Mouse (Mus musculus) neural tube, embryonic 11.5 days (tissue): ENCODE results near the gene P2rx1. TPM values are rescaled to one million over a fixed set of nuclear protein-coding genes. Genes with fewer than 3 reads are reported as not detected.

Source experiments
- ATAC-seq: fragments of 200-750 bp; cut with Nextera tagmentation; 2 replicates; pipeline ENCODE4 v1.8.0; 2017; ENCODE audit warnings: moderate number of reproducible peaks, mild to moderate bottlenecking, moderate TSS enrichment, moderate library complexity; ENCODE audit not compliant: insufficient read depth, low FRiP score, low TSS enrichment
- DNase-seq: peaks from one replicate; pipeline ENCODE4 v3.0.0-alpha.2; 2015; ENCODE audit warnings: low spot score
- H3K27ac ChIP-seq: fragments of 300-500 bp; sonication (generic); 2 replicates; pipeline ENCODE4 v1.5.1; 2014; ENCODE audit warnings: low read depth, mild to moderate bottlenecking, low read length
- H3K27me3 ChIP-seq: fragments of 300-500 bp; sonication (generic); 2 replicates; pipeline ENCODE4 v1.6.1; 2014; ENCODE audit warnings: mild to moderate bottlenecking, low read length, mixed read lengths; ENCODE audit not compliant: control insufficient read depth, insufficient read depth
- H3K36me3 ChIP-seq: fragments of 300-500 bp; sonication (generic); 2 replicates; pipeline ENCODE4 v1.6.1; 2014; ENCODE audit warnings: mild to moderate bottlenecking, low read length, moderate library complexity, mixed read lengths; ENCODE audit not compliant: control insufficient read depth, insufficient read depth
- H3K4me1 ChIP-seq: fragments of 300-500 bp; sonication (generic); 2 replicates; pipeline ENCODE4 v1.6.1; 2014; ENCODE audit warnings: low read length, mixed read lengths; ENCODE audit not compliant: control insufficient read depth, insufficient read depth
- H3K4me2 ChIP-seq: fragments of 300-500 bp; sonication (generic); 2 replicates; pipeline ENCODE4 v1.6.1; 2014; ENCODE audit warnings: low read depth, mild to moderate bottlenecking, moderate library complexity
- H3K4me3 ChIP-seq: fragments of 300-500 bp; sonication (generic); 2 replicates; pipeline ENCODE4 v1.5.1; 2014; ENCODE audit warnings: low read depth, low read length
- H3K9ac ChIP-seq: fragments of 300-500 bp; sonication (generic); 2 replicates; pipeline ENCODE4 v1.6.1; 2014; ENCODE audit warnings: mild to moderate bottlenecking, low read length
- H3K9me3 ChIP-seq: fragments of 300-500 bp; sonication (generic); 2 replicates; pipeline ENCODE4 v1.6.1; 2016; ENCODE audit warnings: low read length; ENCODE audit not compliant: control insufficient read depth
- WGBS: fragments of 180-500 bp; shearing (Covaris S2); extraction: QIAGEN DNeasy Blood & Tissue Kit; methylation state at CpG from one replicate; pipeline ENCODE4 v1.1.7; 2014; 5-methylcytosine and 5-hydroxymethylcytosine counted together
- polyA plus RNA-seq: library from polyadenylated mRNA; unstranded; fragments of >200 nt; fragmentation: Nextera tagmentation; extraction: Ambion mirVana; gene quantifications from 2 replicates; pipeline ENCODE4 v1.2.1, GENCODE M21; 2014

Gene P2rx1
- polyA plus RNA-seq, 1 experiment from 2014 or later: 2.5 TPM

GRCm38 (mm10) chr11:72996781-72997180 lies 2.1 kb upstream of the P2rx1 start:
- no peaks in the 10 kb centered on the region for H3K36me3 ChIP-seq
- no peak overlapping the region for H3K4me3 ChIP-seq
- no peak overlapping the region for H3K9ac ChIP-seq
- 90% methylated on average over 2 of the region's 2 CpGs for WGBS
- no peak overlapping the region for H3K4me2 ChIP-seq
- DNase-seq: no peak
- H3K9me3 ChIP-seq: no peaks in the 10 kb centered on the region
- ATAC-seq: no peak
- no peaks in the 10 kb centered on the region for H3K4me1 ChIP-seq
- H3K27ac ChIP-seq: no peak overlapping the region
- no peaks in the 10 kb centered on the region for H3K27me3 ChIP-seq

- H3K9me3 ChIP-seq: no peaks in the 10 kb centered on the region
- no peaks in the 10 kb centered on the region for H3K4me1 ChIP-seq
- H3K9ac ChIP-seq: no peak overlapping the region
- H3K27ac ChIP-seq: no peak overlapping the region
- ATAC-seq: no peak
- H3K36me3 ChIP-seq: no peaks in the 10 kb centered on the region
- H3K27me3 ChIP-seq: no peaks in the 10 kb centered on the region
- no peak overlapping the region for H3K4me3 ChIP-seq
- H3K4me2 ChIP-seq: no peak overlapping the region
- WGBS: 79% methylated on average over 13 of the region's 13 CpGs
- DNase-seq: no peak
These were observed 1.2 kb upstream of the P2rx1 start for GRCm38 (mm10) chr11:72997529-72998326.

- peak; percentile 66 for DNase-seq
- Histone ChIP-seq H3K9ac (no peak overlapping the region), H3K9me3 (no peaks in the 10 kb centered on the region), H3K4me2 (no peak overlapping the region), H3K36me3 (no peaks in the 10 kb centered on the region), H3K4me3 (no peak overlapping the region), H3K27me3 (no peaks in the 10 kb centered on the region), H3K4me1 (no peaks in the 10 kb centered on the region), H3K27ac (no peak overlapping the region)
- 11% methylated on average over 6 of the region's 6 CpGs for WGBS
- no peak for ATAC-seq
These were observed 2.1 kb downstream of the P2rx1 start for GRCm38 (mm10) chr11:73001029-73001428.

GRCm38 (mm10) chr11:73006377-73006776 lies 7.5 kb downstream of the P2rx1 start:
- DNase-seq (peak; percentile 70), ATAC-seq (no peak)
- no peaks in the 10 kb centered on the region for H3K4me1 ChIP-seq
- no peak overlapping the region for H3K4me2 ChIP-seq
- no peak overlapping the region for H3K4me3 ChIP-seq
- 5% methylated on average over 2 of the region's 2 CpGs for WGBS
- no peak overlapping the region for H3K27ac ChIP-seq
- H3K9me3 ChIP-seq: no peaks in the 10 kb centered on the region
- no peak overlapping the region; the same call in 1 of the 2 replicates for H3K9ac ChIP-seq
- no peaks in the 10 kb centered on the region for H3K36me3 ChIP-seq
- no peaks in the 10 kb centered on the region for H3K27me3 ChIP-seq

- H3K4me2 ChIP-seq: no peak overlapping the region
- 86% methylated on average over 3 of the region's 3 CpGs for WGBS
- DNase-seq (no peak), ATAC-seq (no peak)
- no peak overlapping the region for H3K4me3 ChIP-seq
- H3K4me1 ChIP-seq: no peaks in the 10 kb centered on the region
- no peaks in the 10 kb centered on the region for H3K36me3 ChIP-seq
- no peaks in the 10 kb centered on the region for H3K9me3 ChIP-seq
- no peak overlapping the region for H3K9ac ChIP-seq
- H3K27me3 ChIP-seq: no peaks in the 10 kb centered on the region
- H3K27ac ChIP-seq: no peak overlapping the region
These were observed 8.2 kb downstream of the P2rx1 start for GRCm38 (mm10) chr11:73007113-73007512.

- ATAC-seq: no peak
- H3K27ac ChIP-seq: no peak overlapping the region
- H3K4me1 ChIP-seq: no peaks in the 10 kb centered on the region
- no peaks in the 10 kb centered on the region for H3K27me3 ChIP-seq
- no peak overlapping the region for H3K9ac ChIP-seq
- H3K9me3 ChIP-seq: no peaks in the 10 kb centered on the region
- H3K36me3 ChIP-seq: no peaks in the 10 kb centered on the region
- 68% methylated on average over 11 of the region's 11 CpGs for WGBS
- DNase-seq: peak; percentile 73
- no peak overlapping the region for H3K4me2 ChIP-seq
- no peak overlapping the region for H3K4me3 ChIP-seq
These were observed 9.0 kb downstream of the P2rx1 start for GRCm38 (mm10) chr11:73007698-73008481.

- Histone ChIP-seq H3K9me3 (no peaks in the 10 kb centered on the region), H3K4me1 (no peaks in the 10 kb centered on the region), H3K4me3 (no peak overlapping the region), H3K27me3 (no peaks in the 10 kb centered on the region), H3K4me2 (no peak overlapping the region), H3K9ac (no peak overlapping the region), H3K36me3 (no peaks in the 10 kb centered on the region), H3K27ac (no peak overlapping the region)
- ATAC-seq: no peak
- DNase-seq: no peak
- WGBS: 68% methylated on average over 2 of the region's 2 CpGs
These were observed 9.9 kb downstream of the P2rx1 start for GRCm38 (mm10) chr11:73008826-73009225.

GRCm38 (mm10) chr11:73009531-73010274 lies 10.8 kb downstream of the P2rx1 start:
- no peak overlapping the region for H3K4me3 ChIP-seq
- H3K27ac ChIP-seq: no peak overlapping the region
- H3K36me3 ChIP-seq: no peaks in the 10 kb centered on the region
- no peaks in the 10 kb centered on the region for H3K9me3 ChIP-seq
- H3K9ac ChIP-seq: no peak overlapping the region
- 56% methylated on average over 13 of the region's 13 CpGs for WGBS
- no peak overlapping the region for H3K4me2 ChIP-seq
- DNase-seq (no peak), ATAC-seq (no peak)
- H3K27me3 ChIP-seq: no peaks in the 10 kb centered on the region
- no peaks in the 10 kb centered on the region for H3K4me1 ChIP-seq
